Mouse (Mus musculus) heart, embryonic 13.5 days (tissue): ENCODE data around the gene 4933415A04Rik. TPM values are rescaled to one million over a fixed set of nuclear protein-coding genes. Genes with fewer than 3 reads are reported as not detected.

ENCODE experiments used
- ATAC-seq: fragments of 200-750 bp; cut with Nextera tagmentation; 2 replicates; pipeline ENCODE4 v1.8.0; 2017; ENCODE audit warnings: moderate TSS enrichment; ENCODE audit not compliant: insufficient number of reproducible peaks, low FRiP score, low TSS enrichment; ENCODE audit errors: extremely low read depth
- H3K27ac ChIP-seq: fragments of 300-500 bp; sonication (generic); replicated peaks from 2 replicates; pipeline ENCODE4 v1.5.1; 2015; ENCODE audit warnings: moderate library complexity, mild to moderate bottlenecking, inconsistent platforms
- H3K27me3 ChIP-seq: fragments of 300-500 bp; sonication (generic); replicated peaks from 2 replicates; pipeline ENCODE4 v1.6.1; 2015; ENCODE audit warnings: mild to moderate bottlenecking, inconsistent platforms
- H3K36me3 ChIP-seq: fragments of 300-500 bp; sonication (generic); 2 replicates; pipeline ENCODE4 v1.6.1; 2015; ENCODE audit warnings: mild to moderate bottlenecking, inconsistent platforms
- H3K4me1 ChIP-seq: fragments of 300-500 bp; sonication (generic); 2 replicates; pipeline ENCODE4 v1.6.1; 2015; ENCODE audit warnings: inconsistent platforms
- H3K4me2 ChIP-seq: fragments of 300-500 bp; sonication (generic); 2 replicates; pipeline ENCODE4 v1.6.1; 2015; ENCODE audit warnings: inconsistent platforms, mild to moderate bottlenecking, moderate library complexity
- H3K4me3 ChIP-seq: fragments of 300-500 bp; sonication (generic); 2 replicates; pipeline ENCODE4 v1.5.1; 2015; ENCODE audit warnings: moderate library complexity, mild to moderate bottlenecking, inconsistent platforms
- H3K9ac ChIP-seq: fragments of 300-500 bp; sonication (generic); 2 replicates; pipeline ENCODE4 v1.6.1; 2015; ENCODE audit warnings: inconsistent platforms, mild to moderate bottlenecking, moderate library complexity
- H3K9me3 ChIP-seq: fragments of 300-500 bp; sonication (generic); 2 replicates; pipeline ENCODE4 v1.6.1; 2016; ENCODE audit warnings: inconsistent platforms
- WGBS: fragments of 180-500 bp; shearing (Covaris S2); methylation state at CpG from one replicate; pipeline ENCODE4 v1.1.7; 2015; ENCODE audit warnings: mixed read lengths; 5-methylcytosine and 5-hydroxymethylcytosine counted together
- polyA plus RNA-seq: library from polyadenylated mRNA; unstranded; fragments of >200 nt; fragmentation: Nextera tagmentation; extraction: Ambion mirVana; gene quantifications from 2 replicates; pipeline ENCODE4 v1.2.1, GENCODE M21; 2015

4933415A04Rik gene
- polyA plus RNA-seq, 1 experiment from 2014 or later = 4.7 TPM

- peak overlapping the region; percentile 76 for H3K27ac ChIP-seq
- ATAC-seq = no peak
- WGBS = 12% methylated on average over 3 of the region's 3 CpGs
- peaks cover 30% of the 10 kb centered on the region for H3K36me3 ChIP-seq
- H3K4me3 ChIP-seq = no peak overlapping the region
- H3K4me1 ChIP-seq = peaks cover 47% of the 10 kb centered on the region
- H3K27me3 ChIP-seq = no peaks in the 10 kb centered on the region
- H3K9ac ChIP-seq = peak overlapping the region; percentile 70
- H3K9me3 ChIP-seq = no peaks in the 10 kb centered on the region
- H3K4me2 ChIP-seq = 0 out of 2 replicates have a peak overlapping the region, but pooled peaks have one; percentile 36
These were observed 11.8 kb upstream of the 4933415A04Rik start for GRCm38 (mm10) chr11:43575061-43575375.

GRCm38 (mm10) chr11:43575376-43576151 lies 11.3 kb upstream of the 4933415A04Rik start:
- peak overlapping the region; percentile 76 for H3K27ac ChIP-seq
- H3K9ac ChIP-seq = peak overlapping the region; percentile 70
- peaks cover 36% of the 10 kb centered on the region for H3K36me3 ChIP-seq
- no peaks in the 10 kb centered on the region for H3K27me3 ChIP-seq
- 18% methylated on average over 9 of the region's 9 CpGs for WGBS
- H3K4me3 ChIP-seq = no peak overlapping the region
- H3K4me2 ChIP-seq = peak overlapping the region; percentile 36; the same call in 1 of the 2 replicates
- ATAC-seq = no peak
- peaks cover 42% of the 10 kb centered on the region for H3K4me1 ChIP-seq
- H3K9me3 ChIP-seq = no peaks in the 10 kb centered on the region

- H3K4me1 ChIP-seq = peaks cover 18% of the 10 kb centered on the region
- H3K9me3 ChIP-seq = no peaks in the 10 kb centered on the region
- no peak overlapping the region for H3K4me2 ChIP-seq
- ATAC-seq = no peak
- H3K4me3 ChIP-seq = no peak overlapping the region
- H3K36me3 ChIP-seq = peaks cover 50% of the 10 kb centered on the region
- H3K27ac ChIP-seq = no peak overlapping the region
- WGBS = 53% methylated on average over 11 of the region's 11 CpGs
- no peaks in the 10 kb centered on the region for H3K27me3 ChIP-seq
- no peak overlapping the region for H3K9ac ChIP-seq
These were observed 8.9 kb upstream of the 4933415A04Rik start for GRCm38 (mm10) chr11:43577713-43578478.

DNA sequence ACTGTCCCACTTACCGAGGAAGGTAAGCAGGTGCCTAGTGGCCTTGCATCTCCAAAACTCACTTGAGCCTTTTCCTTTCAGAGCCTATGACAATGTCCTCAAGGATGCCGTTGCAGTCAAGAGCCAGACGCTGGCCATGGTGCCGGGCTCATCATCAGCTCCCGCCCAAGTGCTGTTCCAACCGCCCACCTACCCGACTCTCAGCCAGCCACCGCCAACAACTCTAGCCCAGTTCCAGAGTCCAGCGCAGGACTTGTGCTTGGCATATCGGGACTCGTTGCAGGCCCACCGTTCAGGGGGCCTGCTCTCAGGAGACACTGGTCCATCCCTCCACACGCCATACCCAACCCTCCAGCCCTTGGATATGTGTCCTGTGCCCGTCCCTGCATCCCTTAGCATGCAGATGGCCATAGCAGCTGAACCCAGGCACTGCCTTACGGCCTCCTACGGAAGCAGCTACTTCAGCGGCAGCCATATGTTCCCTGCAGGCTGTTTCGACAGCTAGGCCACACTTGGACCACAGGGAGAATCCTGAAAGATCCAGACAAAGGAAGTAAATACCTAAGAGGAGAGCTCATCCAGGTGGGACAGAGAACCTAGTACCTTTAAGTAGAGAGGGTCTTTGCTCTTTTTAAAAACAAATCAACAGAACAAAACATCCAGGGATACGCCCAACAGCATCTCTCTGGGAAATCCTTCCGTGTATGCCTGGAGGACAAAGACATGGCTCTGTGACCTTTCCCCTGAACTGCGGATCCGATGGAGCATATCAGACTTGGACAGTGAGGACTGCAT lies 1.4 kb upstream of the 4933415A04Rik start:
- Histone ChIP-seq H3K9ac (no peak overlapping the region), H3K27ac (no peak overlapping the region), H3K36me3 (peaks cover 85% of the 10 kb centered on the region), H3K4me2 (no peak overlapping the region), H3K9me3 (no peaks in the 10 kb centered on the region), H3K4me3 (no peak overlapping the region), H3K4me1 (0 out of 2 replicates have a peak, but pooled peaks cover 6% of the 10 kb centered on the region), H3K27me3 (no peaks in the 10 kb centered on the region)
- 86% methylated on average over 22 of the region's 22 CpGs for WGBS
- ATAC-seq = no peak

GRCm38 (mm10) chr11:43589530-43590072 lies 2.8 kb downstream of the 4933415A04Rik start:
- Histone ChIP-seq H3K27me3 (no peaks in the 10 kb centered on the region), H3K27ac (no peak overlapping the region), H3K36me3 (peaks cover 48% of the 10 kb centered on the region), H3K9ac (no peak overlapping the region), H3K9me3 (no peaks in the 10 kb centered on the region), H3K4me2 (no peak overlapping the region), H3K4me1 (0 out of 2 replicates have a peak, but pooled peaks cover 6% of the 10 kb centered on the region), H3K4me3 (no peak overlapping the region)
- no peak for ATAC-seq
- WGBS = 76% methylated on average over 6 of the region's 6 CpGs

DNA sequence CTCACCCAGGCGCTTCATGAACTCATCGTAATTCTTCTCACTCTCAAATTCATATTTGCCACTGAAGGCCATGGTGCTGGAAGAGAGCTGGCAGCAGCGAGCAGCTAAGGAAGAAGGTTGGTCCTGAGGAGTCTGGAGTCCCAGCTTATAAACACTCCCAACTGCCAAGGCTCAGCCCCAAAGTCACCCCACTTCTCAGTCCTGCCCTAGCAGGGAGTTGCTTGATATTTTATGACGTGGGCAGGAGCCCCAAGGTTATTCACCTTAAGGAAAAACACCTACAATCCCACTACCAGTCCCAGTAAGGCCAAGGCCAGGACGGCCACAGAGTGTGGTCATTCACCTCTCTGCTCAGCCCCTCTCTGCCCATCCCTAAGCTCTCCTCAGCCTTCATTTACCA lies 14.6 kb downstream of the 4933415A04Rik start, which contains the start of gene Fabp6:
TSS of gene Fabp6 (minus strand) at position 101 of the 400 bp plus-strand sequence.
- H3K4me2 ChIP-seq = no peak within 1 kb of the TSS
- no peaks in the 10 kb centered on the region for H3K27me3 ChIP-seq
- H3K4me1 ChIP-seq = no peaks in the 10 kb centered on the region
- no peak within 1 kb of the TSS for H3K27ac ChIP-seq
- H3K9ac ChIP-seq = no peak within 1 kb of the TSS
- H3K4me3 ChIP-seq = no peak within 1 kb of the TSS
- no peaks in the 10 kb centered on the region for H3K9me3 ChIP-seq
- WGBS = 77% methylated on average over 5 of the region's 5 CpGs
- ATAC-seq = no peak
- no peaks in the 10 kb centered on the region for H3K36me3 ChIP-seq

- peaks cover 7% of the 10 kb centered on the region; the same call in 1 of the 2 replicates for H3K4me1 ChIP-seq
- no peak overlapping the region for H3K4me3 ChIP-seq
- H3K4me2 ChIP-seq = no peak overlapping the region
- no peaks in the 10 kb centered on the region for H3K9me3 ChIP-seq
- WGBS = 83% methylated on average over 2 of the region's 2 CpGs
- no peak overlapping the region for H3K27ac ChIP-seq
- ATAC-seq = no peak
- no peak overlapping the region for H3K9ac ChIP-seq
- no peaks in the 10 kb centered on the region for H3K36me3 ChIP-seq
- H3K27me3 ChIP-seq = no peaks in the 10 kb centered on the region
These were observed 17.4 kb downstream of the 4933415A04Rik start for GRCm38 (mm10) chr11:43604207-43604606.

DNA sequence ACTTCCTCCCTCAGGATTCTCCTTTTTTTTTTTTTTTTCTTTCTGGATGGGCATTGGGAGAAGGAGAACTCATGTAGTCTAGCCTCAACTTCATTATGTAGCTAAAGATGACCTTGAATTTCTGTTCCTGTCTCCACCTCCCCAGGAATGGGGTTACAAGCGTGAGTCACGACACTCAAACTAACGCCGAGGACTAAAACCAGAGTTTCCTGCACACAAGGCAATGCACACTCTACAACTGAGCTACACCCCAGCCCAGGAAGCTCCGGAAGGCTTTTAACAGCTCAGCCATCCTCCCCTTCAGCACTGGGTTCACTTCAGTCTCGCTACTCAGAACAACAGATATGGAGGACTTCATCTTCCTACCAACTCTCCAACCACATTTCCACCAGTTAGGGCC lies 18.1 kb downstream of the 4933415A04Rik start:
- peaks cover 7% of the 10 kb centered on the region; the same call in 1 of the 2 replicates for H3K4me1 ChIP-seq
- no peak overlapping the region for H3K9ac ChIP-seq
- no peak for ATAC-seq
- WGBS = 79% methylated on average over 6 of the region's 6 CpGs
- no peaks in the 10 kb centered on the region for H3K27me3 ChIP-seq
- no peaks in the 10 kb centered on the region for H3K36me3 ChIP-seq
- H3K4me2 ChIP-seq = no peak overlapping the region
- no peaks in the 10 kb centered on the region for H3K9me3 ChIP-seq
- H3K27ac ChIP-seq = no peak overlapping the region
- no peak overlapping the region for H3K4me3 ChIP-seq

DNA sequence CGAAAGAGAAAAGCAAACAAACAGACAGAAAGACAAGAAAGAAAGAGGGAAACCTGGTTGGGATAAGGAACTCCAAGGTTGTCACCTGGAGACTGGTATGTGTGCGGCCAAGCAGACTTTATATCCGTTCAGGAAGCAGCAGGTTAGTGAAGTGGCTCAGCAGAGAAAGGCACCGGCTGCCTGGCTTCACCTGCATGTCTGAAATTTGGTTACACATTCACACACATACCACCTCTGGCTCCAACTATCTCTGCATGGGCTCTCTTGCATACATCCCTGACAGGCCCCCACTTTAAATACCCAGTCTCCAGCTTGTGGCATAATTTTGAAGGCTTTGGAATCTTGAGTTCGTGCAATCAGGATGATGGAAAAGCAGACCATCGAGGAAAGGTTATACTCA lies 19.0 kb downstream of the 4933415A04Rik start:
- no peaks in the 10 kb centered on the region for H3K36me3 ChIP-seq
- ATAC-seq = no peak
- H3K4me2 ChIP-seq = no peak overlapping the region
- 74% methylated on average over 6 of the region's 6 CpGs for WGBS
- no peaks in the 10 kb centered on the region for H3K9me3 ChIP-seq
- H3K9ac ChIP-seq = no peak overlapping the region
- no peak overlapping the region for H3K4me3 ChIP-seq
- H3K27me3 ChIP-seq = no peaks in the 10 kb centered on the region
- H3K4me1 ChIP-seq = peaks cover 7% of the 10 kb centered on the region; the same call in 1 of the 2 replicates
- no peak overlapping the region for H3K27ac ChIP-seq

DNA sequence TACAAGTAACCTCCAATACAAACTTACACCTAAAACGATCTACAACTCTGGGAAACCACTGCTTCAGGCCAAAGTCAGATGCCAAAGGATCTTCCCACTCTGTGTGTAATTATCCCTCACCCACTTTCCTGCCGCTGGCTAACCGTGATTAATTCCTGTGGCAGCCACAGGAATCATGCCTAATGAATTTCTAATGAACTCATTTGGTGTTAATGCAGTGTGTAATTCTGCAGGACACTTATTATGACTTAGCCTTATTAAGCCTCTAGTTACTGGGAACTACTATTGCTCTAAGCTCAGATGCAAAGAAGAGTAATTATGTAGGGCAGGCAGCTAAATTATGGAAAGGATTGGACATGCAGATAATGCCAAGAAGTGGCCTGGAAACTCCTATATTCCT lies 21.6 kb downstream of the 4933415A04Rik start:
- Histone ChIP-seq H3K9me3 (no peaks in the 10 kb centered on the region), H3K4me1 (peaks cover 17% of the 10 kb centered on the region), H3K27ac (no peak overlapping the region), H3K4me3 (no peak overlapping the region), H3K36me3 (no peaks in the 10 kb centered on the region), H3K27me3 (no peaks in the 10 kb centered on the region), H3K9ac (no peak overlapping the region), H3K4me2 (no peak overlapping the region)
- WGBS = 77% methylated on average over 3 of the region's 3 CpGs
- no peak for ATAC-seq
